Mouse (Mus musculus) bone marrow macrophage, adult 2 months (primary cell): Measurements from ENCODE around the gene Gcsh.

ENCODE experiments used
- CTCF ChIP-seq: IDR thresholded peaks from 2 replicates; pipeline ENCODE4 v1.5.1; 2012; ENCODE audit warnings: low read depth, mild to moderate bottlenecking, low read length, moderate library complexity
- POLR2A ChIP-seq: IDR thresholded peaks from 2 replicates; pipeline ENCODE4 v1.6.1; 2012; ENCODE audit warnings: mild to moderate bottlenecking, low read depth, low read length, borderline replicate concordance

DNA sequence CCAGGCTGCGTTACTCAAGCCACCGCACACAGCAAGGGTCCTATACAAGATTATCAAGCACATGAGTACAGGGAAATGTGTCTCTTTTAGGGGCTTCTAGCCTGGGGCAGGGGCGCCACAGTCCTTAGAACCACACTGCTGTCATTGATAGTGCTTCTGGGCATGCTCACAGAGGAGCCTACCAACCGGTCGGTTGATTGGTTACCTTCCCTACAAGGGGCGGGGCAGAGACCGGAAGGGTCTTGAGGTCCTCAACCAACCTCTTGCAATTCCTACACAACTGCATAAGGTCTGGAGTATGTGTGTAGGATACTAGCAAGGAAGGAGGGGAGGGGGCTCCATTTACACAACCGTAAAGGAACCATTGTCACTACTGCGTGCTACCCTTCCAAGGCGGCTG is 35.3 kb upstream of the Gcsh start:
- TF ChIP-seq CTCF = no peak
- TF ChIP-seq POLR2A = no peak
